ENCODE assay signal across 16 mouse cellular contexts in the genomic region with DNA sequence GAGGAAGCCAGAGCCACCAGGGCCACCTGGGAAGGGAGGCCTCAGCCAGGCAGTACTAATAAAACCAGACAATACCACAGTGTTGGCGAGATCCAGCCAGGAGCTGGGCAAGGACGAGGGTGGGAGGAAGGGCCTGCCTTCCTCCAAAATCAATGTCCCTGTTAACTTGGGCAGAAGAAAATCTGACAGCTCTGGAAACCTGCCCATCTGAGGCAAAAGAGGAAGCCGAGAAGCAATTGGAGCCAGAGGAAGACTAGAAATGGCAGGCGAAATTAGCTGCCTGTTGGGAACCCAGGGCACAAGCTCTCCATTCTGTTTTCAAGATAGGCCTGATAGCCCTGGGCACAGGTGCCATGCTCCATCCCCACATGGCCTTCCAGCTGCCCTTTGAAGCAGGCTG.
DNase-seq lines count a peak whose midpoint lies in the region; ATAC-seq and TF ChIP-seq lines count a peak whose summit lies in the region.
"Had no signal": no experiment of that assay in that cellular context is flagged by ENCODE, and none has a peak within 500 bp of the region (broad histone marks: within the 10 kb centered on the region; RNA-seq: fewer than 3 reads in every experiment).

No protein-coding gene starts in this region.

- DNase-seq in midbrain, postnatal 0 days (ENCODE audit: low spot score): peak; percentile 90
- DNase-seq in cerebellum, adult 2 months: peak; percentile 84 to 95
- DNase-seq in retina, postnatal 1 day: peak; percentile 75
- no peak for DNase-seq in ovary, postnatal 10 days (ENCODE audit: low spot score)
- DNase-seq in heart, adult 11 months: no peak
- DNase-seq: adrenal gland, adult 2 months; embryo, embryonic 11 days; liver; lung, adult 2 months had no signal

- no peaks in the 10 kb centered on the region for H3K36me3 ChIP-seq in hindbrain, embryonic 16.5 days (ENCODE audit: control insufficient read depth, insufficient read depth, low read length)
- no peaks in the 10 kb centered on the region for H3K36me3 ChIP-seq in hindbrain, embryonic 12.5 days
- H3K36me3 ChIP-seq in midbrain, postnatal 0 days (ENCODE audit: insufficient read depth, low read length): no peaks in the 10 kb centered on the region
- H3K36me3 ChIP-seq in midbrain, embryonic 15.5 days (replicated peaks): no peaks in the 10 kb centered on the region
- H3K36me3 ChIP-seq: heart, embryonic 13.5 days had no signal

- TF ChIP-seq CTCF in midbrain, postnatal 0 days (IDR thresholded peaks at IDR 0.05): no peak
- TF ChIP-seq CTCF in cerebellum, adult 2 months (IDR thresholded peaks at IDR 0.05; ENCODE audit: borderline replicate concordance, insufficient read depth, low read depth, low read length): no peak

- H3K9me3 ChIP-seq in hindbrain, embryonic 16.5 days (ENCODE audit: control insufficient read depth, low read length): no peaks in the 10 kb centered on the region
- no peaks in the 10 kb centered on the region for H3K9me3 ChIP-seq in hindbrain, embryonic 12.5 days (replicated peaks)
- H3K9me3 ChIP-seq in midbrain, postnatal 0 days (ENCODE audit: low read length): no peaks in the 10 kb centered on the region
- H3K9me3 ChIP-seq in midbrain, embryonic 15.5 days: no peaks in the 10 kb centered on the region
- H3K9me3 ChIP-seq: heart, embryonic 13.5 days had no signal

- H3K9ac ChIP-seq in hindbrain, embryonic 16.5 days (ENCODE audit: low read depth, low read length): no peak overlapping the region
- no peak overlapping the region for H3K9ac ChIP-seq in hindbrain, embryonic 12.5 days
- H3K9ac ChIP-seq in midbrain, postnatal 0 days (replicated peaks; ENCODE audit: low read length, poor library complexity, severe bottlenecking): no peak overlapping the region
- H3K9ac ChIP-seq in midbrain, embryonic 15.5 days: no peak overlapping the region
- H3K9ac ChIP-seq: heart, embryonic 13.5 days had no signal

- peak overlapping the region; percentile 23; the same call in 1 of the 2 replicates for H3K27ac ChIP-seq in hindbrain, embryonic 16.5 days (ENCODE audit: low read depth, low read length)
- no peak overlapping the region for H3K27ac ChIP-seq in hindbrain, embryonic 12.5 days
- H3K27ac ChIP-seq in midbrain, postnatal 0 days (ENCODE audit: low read depth, low read length): no peak overlapping the region
- H3K27ac ChIP-seq in midbrain, embryonic 15.5 days: no peak overlapping the region
- peak overlapping the region; percentile 64 for H3K27ac ChIP-seq in cerebellum, adult 2 months (ENCODE audit: insufficient read depth, low read length)
- H3K27ac ChIP-seq: heart, embryonic 13.5 days; layer of hippocampus, adult 2 months; macrophage had no signal

- ATAC-seq in hindbrain, embryonic 16.5 days: peak; percentile 90
- no peak for ATAC-seq in hindbrain, embryonic 12.5 days (ENCODE audit: low FRiP score)
- no peak; the same call in 1 of the 2 replicates for ATAC-seq in midbrain, postnatal 0 days (ENCODE audit: low FRiP score)
- ATAC-seq in midbrain, embryonic 15.5 days (replicated peaks): no peak
- ATAC-seq: midbrain, embryonic 16.5 days had no signal

- no peaks in the 10 kb centered on the region for H3K27me3 ChIP-seq in hindbrain, embryonic 16.5 days (replicated peaks; ENCODE audit: control insufficient read depth, insufficient read depth, low read length)
- H3K27me3 ChIP-seq in hindbrain, embryonic 12.5 days: no peaks in the 10 kb centered on the region
- H3K27me3 ChIP-seq in midbrain, postnatal 0 days (ENCODE audit: insufficient read depth, low read length): no peaks in the 10 kb centered on the region
- no peaks in the 10 kb centered on the region for H3K27me3 ChIP-seq in midbrain, embryonic 15.5 days (replicated peaks)
- no peaks in the 10 kb centered on the region for H3K27me3 ChIP-seq in cerebellum, adult 2 months (ENCODE audit: control insufficient read depth, insufficient read depth, low read length)
- H3K27me3 ChIP-seq: heart, embryonic 13.5 days had no signal

- TF ChIP-seq POLR2A in cerebellum, adult 2 months (IDR thresholded peaks at IDR 0.05; ENCODE audit: borderline replicate concordance, insufficient read depth, low read length): no peak

- H3K4me3 ChIP-seq in hindbrain, embryonic 16.5 days (ENCODE audit: low read length): no peak overlapping the region
- H3K4me3 ChIP-seq in hindbrain, embryonic 12.5 days: no peak overlapping the region
- no peak overlapping the region for H3K4me3 ChIP-seq in midbrain, postnatal 0 days (ENCODE audit: low read depth, low read length)
- no peak overlapping the region for H3K4me3 ChIP-seq in midbrain, embryonic 15.5 days
- no peak overlapping the region for H3K4me3 ChIP-seq in cerebellum, adult 2 months (replicated peaks; ENCODE audit: insufficient read depth, low read depth, low read length)
- H3K4me3 ChIP-seq: heart, embryonic 13.5 days; layer of hippocampus, adult 2 months had no signal

- H3K4me2 ChIP-seq in hindbrain, embryonic 16.5 days (ENCODE audit: low read length): no peak overlapping the region
- H3K4me2 ChIP-seq in hindbrain, embryonic 12.5 days (replicated peaks): no peak overlapping the region
- H3K4me2 ChIP-seq in midbrain, postnatal 0 days (ENCODE audit: low read depth, low read length, poor library complexity, severe bottlenecking): no peak overlapping the region
- no peak overlapping the region for H3K4me2 ChIP-seq in midbrain, embryonic 15.5 days
- H3K4me2 ChIP-seq: heart, embryonic 13.5 days had no signal

- 59% methylated on average over 4 of the region's 4 CpGs for WGBS in hindbrain, embryonic 16.5 days
- WGBS in hindbrain, embryonic 12.5 days: 79% methylated on average over 4 of the region's 4 CpGs
- 79% methylated on average over 4 of the region's 4 CpGs for WGBS in midbrain, postnatal 0 days
- 78% methylated on average over 4 of the region's 4 CpGs for WGBS in midbrain, embryonic 15.5 days
- WGBS in cerebellum, adult 2 months: 2% methylated on average over 4 of the region's 4 CpGs

- no peaks in the 10 kb centered on the region for H3K4me1 ChIP-seq in hindbrain, embryonic 16.5 days (ENCODE audit: control insufficient read depth, insufficient read depth, low read depth, low read length)
- H3K4me1 ChIP-seq in hindbrain, embryonic 12.5 days: no peaks in the 10 kb centered on the region
- H3K4me1 ChIP-seq in midbrain, postnatal 0 days (ENCODE audit: insufficient read depth, low read length): no peaks in the 10 kb centered on the region
- H3K4me1 ChIP-seq in midbrain, embryonic 15.5 days: no peaks in the 10 kb centered on the region
- peaks cover 21% of the 10 kb centered on the region for H3K4me1 ChIP-seq in cerebellum, adult 2 months (ENCODE audit: control insufficient read depth, insufficient read depth, low read length)

Comparison
In these comparisons a context has a peak if more than half of its experiments do, and no peak if none do; other contexts are left out.
1. H3K27ac ChIP-seq: peak in hindbrain, embryonic 16.5 days (single experiment) and cerebellum, adult 2 months (single experiment); none in hindbrain, embryonic 12.5 days (single experiment), midbrain, postnatal 0 days (single experiment) and midbrain, embryonic 15.5 days (single experiment).
2. DNase-seq: peak in midbrain, postnatal 0 days (single experiment), cerebellum, adult 2 months (2 of 2) and retina, postnatal 1 day (single experiment); none in ovary, postnatal 10 days (single experiment) and heart, adult 11 months (single experiment).